Mouse (Mus musculus) gastrocnemius, postnatal 25 days (tissue): ENCODE results near the gene Wdfy4. TPM values are rescaled to one million over a fixed set of nuclear protein-coding genes. Genes with fewer than 3 reads are reported as not detected.

Source experiments
- DNase-seq: peaks from one replicate; pipeline ENCODE4 v3.0.0; 2022
- total RNA-seq, 2 experiments: library from RNA; stranded (reverse); gene quantifications; 1 replicate in 1 of 2; 2 replicates in 1 of 2; pipeline ENCODE4 v1.2.3; 2021

Gene Wdfy4
- total RNA-seq, 2 experiments from 2014 or later: 0.83 to 1.2 TPM

GRCm38 (mm10) chr14:32984176-32984738 lies 201.1 kb downstream of the Wdfy4 start:
- DNase-seq: peak; percentile 34

GRCm38 (mm10) chr14:32970700-32971099 lies 214.6 kb downstream of the Wdfy4 start:
- no peak for DNase-seq

DNA sequence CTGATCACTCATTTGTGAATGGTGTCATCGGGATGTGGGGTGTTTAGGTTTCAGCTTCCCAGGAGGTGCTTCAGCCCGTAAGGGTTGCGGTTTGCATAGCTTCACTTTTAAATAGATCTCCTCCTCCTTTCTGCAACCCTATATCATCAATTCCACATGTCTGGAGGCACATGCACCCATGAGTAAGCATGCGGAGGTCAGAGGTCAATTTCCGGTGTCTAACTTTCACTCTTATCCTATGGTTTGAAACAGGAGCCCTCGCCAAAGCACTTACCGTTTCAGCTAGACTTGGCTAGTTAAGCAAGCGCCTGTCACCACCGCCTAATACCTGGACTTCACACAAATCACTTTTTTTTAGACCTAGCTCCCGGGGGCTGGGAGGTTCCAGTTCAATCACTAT lies 220.6 kb downstream of the Wdfy4 start:
- no peak for DNase-seq

GRCm38 (mm10) chr14:32960481-32960880 lies 224.8 kb downstream of the Wdfy4 start:
- peak; percentile 45 for DNase-seq

- no peak for DNase-seq
Observed at GRCm38 (mm10) chr14:32958671-32959070, 226.6 kb downstream of the Wdfy4 start.

DNA sequence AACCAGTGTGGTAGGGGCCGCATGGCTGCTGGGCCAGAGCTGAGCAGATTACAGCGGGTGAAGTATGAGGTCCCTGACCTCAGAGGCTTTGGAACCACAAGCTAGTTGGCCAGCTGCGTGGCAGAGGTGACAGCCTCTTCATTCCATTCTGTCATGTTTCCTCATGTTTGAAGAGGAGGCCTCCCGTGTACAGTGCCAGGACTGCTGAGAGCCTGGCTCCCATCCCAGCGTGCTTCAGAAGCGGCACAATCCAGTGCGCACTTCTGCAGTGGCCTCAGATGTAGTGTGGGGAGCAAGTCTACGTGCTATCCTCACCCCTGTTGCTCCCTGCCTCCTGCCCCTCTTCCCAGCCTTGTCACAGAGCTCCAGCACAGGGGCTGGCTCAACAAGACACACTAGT lies 228.8 kb downstream of the Wdfy4 start:
- no peak for DNase-seq

DNA sequence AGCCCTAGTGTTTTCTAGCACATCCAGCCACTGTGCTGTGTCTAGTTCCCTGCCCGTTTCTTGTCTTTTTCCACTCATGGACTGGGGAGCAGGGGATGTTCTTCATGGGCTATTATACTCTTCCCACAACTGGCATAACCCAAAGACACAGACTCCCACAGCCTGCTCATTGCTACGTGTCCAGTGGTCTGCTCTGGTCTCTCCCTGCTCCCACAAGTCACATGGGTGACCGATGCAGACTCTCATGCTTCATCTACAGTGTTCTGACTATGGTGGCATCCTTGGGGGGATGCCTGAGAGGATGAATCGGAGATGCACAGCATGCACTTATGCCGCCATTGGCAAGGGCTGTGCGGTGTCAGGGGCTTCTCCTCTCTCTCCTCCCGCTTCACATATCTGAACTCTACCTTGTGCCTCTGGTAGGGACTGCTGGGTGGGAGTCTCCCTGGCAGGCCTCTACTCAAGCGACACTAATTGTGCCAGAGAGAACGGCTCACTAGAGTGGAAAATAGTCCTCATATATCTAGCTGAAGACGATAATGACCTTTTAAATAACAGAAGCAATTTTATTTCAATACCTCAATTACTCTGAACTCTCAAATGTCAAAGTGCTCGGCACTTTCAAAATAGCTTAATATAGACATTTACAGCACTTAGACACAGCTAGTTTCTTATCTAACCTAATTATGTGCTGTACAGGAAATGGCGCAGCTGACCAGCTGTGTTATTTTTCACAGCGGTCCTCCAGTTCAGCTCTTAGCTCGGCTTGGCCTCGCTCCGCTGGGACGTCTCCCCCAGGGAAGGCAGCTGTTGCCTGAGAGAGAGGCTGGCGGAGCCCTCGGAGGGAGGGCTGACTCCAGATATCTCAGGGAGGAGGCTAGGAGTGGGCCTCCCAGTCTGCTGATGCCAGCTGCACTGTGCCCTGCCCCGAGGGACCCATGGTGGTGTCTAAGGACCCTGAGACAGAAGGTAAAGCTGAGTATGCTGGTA lies 234.7 kb downstream of the Wdfy4 start:
- peak; percentile 70 for DNase-seq

DNA sequence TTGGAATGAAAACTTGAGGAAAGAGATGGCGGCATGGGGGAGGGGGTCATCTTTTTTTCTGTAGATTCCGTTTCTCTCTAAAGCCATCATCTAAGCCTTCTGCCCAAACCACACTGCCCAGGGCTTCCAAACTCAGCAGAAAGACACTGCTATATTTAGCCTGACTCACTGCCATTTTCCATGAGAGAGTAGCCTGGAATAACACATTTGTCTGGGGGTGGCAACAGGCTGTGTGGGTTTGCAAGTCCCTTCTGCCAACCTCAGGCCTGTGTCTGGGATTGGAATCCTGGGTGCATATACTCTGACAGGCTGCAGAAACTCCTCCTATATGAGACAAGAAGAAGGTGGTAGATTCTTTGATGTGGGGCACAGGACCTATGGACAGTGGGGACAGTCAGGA lies 237.8 kb downstream of the Wdfy4 start:
- DNase-seq: no peak

GRCm38 (mm10) chr14:32939217-32939616 lies 246.1 kb downstream of the Wdfy4 start:
- DNase-seq: no peak

- DNase-seq: no peak
Observed at GRCm38 (mm10) chr14:32934064-32934463, 251.2 kb downstream of the Wdfy4 start.

- no peak for DNase-seq
Observed at GRCm38 (mm10) chr14:32932220-32932619, 253.1 kb downstream of the Wdfy4 start.

GRCm38 (mm10) chr14:32931709-32932108 lies 253.6 kb downstream of the Wdfy4 start:
- no peak for DNase-seq

GRCm38 (mm10) chr14:32923871-32924270 lies 261.4 kb downstream of the Wdfy4 start:
- DNase-seq: no peak

- DNase-seq: no peak
Observed at GRCm38 (mm10) chr14:32917919-32918318, 267.4 kb downstream of the Wdfy4 start.

DNA sequence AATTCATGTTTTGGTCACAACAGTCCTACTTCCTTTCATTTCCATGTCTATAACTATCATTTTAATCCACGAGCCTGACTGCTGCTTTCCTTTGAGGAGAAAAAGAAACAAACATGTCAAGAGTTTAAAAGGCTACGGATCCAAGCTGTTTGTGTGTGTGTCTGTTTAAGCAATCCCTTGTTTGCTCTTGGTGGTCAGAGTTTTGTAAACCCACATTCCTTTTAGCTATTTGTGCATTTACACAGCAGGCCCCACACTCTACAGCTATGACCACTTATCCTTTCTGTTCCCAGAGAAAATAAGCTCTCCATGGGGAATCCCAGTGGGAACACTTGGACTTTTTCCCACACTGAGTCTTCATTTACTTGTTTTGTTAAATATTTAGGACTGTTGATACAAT lies 269.9 kb downstream of the Wdfy4 start:
- no peak for DNase-seq

- no peak for DNase-seq
Observed at GRCm38 (mm10) chr14:32911187-32911586, 274.1 kb downstream of the Wdfy4 start.

Other genes with a start within 250 kb of the Wdfy4 start
- under 1 TPM; 0.13 to 0.21 TPM for gene Lrrc18, start 194.1 kb downstream of the Wdfy4 start, total RNA-seq
- 1 to 10 TPM; 1.0 to 1.1 TPM for gene Arhgap22, start 28.5 kb upstream of the Wdfy4 start, total RNA-seq